Mouse (Mus musculus): ENCODE results near the gene Fcrla. TPM values are rescaled to one million over a fixed set of nuclear protein-coding genes. Genes with fewer than 3 reads are reported as not detected.

Gene Fcrla
- polyA plus RNA-seq, 1 experiment from 2014 or later: not detected

Other genes with a start within 250 kb of the Fcrla start
- 8.9 and 9.2 TPM in 2 replicates for gene Atf6, start 59.8 kb downstream of the Fcrla start, polyA plus RNA-seq (2015; fragmentation: Nextera tagmentation; extraction: Ambion mirVana)
- gene Gm26620, start 42.5 kb downstream of the Fcrla start, polyA plus RNA-seq (2015; fragmentation: Nextera tagmentation; extraction: Ambion mirVana): 0.33 and 0.72 TPM in 2 replicates
- gene Dusp12, start 42.0 kb downstream of the Fcrla start, polyA plus RNA-seq (2015; fragmentation: Nextera tagmentation; extraction: Ambion mirVana): 41.0 and 43.5 TPM in 2 replicates
- 0.12 TPM in 1 of 2 replicates, not detected in the other for gene Fcrlb, start 14.6 kb downstream of the Fcrla start, polyA plus RNA-seq (2015; fragmentation: Nextera tagmentation; extraction: Ambion mirVana)
- gene Fcgr2b, start 49.0 kb upstream of the Fcrla start, polyA plus RNA-seq (2015; fragmentation: Nextera tagmentation; extraction: Ambion mirVana): 4.3 and 4.5 TPM in 2 replicates
- gene Fcgr4, start 91.3 kb upstream of the Fcrla start, polyA plus RNA-seq (2015; fragmentation: Nextera tagmentation; extraction: Ambion mirVana): 0.53 and 1.8 TPM in 2 replicates
- 25.6 and 26.1 TPM in 2 replicates for gene Fcgr3, start 137.4 kb upstream of the Fcrla start, polyA plus RNA-seq (2015; fragmentation: Nextera tagmentation; extraction: Ambion mirVana)
- 14.2 and 28.6 TPM in 2 replicates for gene Cfap126, start 186.3 kb upstream of the Fcrla start, polyA plus RNA-seq (2015; fragmentation: Nextera tagmentation; extraction: Ambion mirVana)
- gene Sdhc, start 223.0 kb upstream of the Fcrla start, polyA plus RNA-seq (2015; fragmentation: Nextera tagmentation; extraction: Ambion mirVana): 261 and 274 TPM in 2 replicates
- gene Mpz, start 223.1 kb upstream of the Fcrla start, polyA plus RNA-seq (2015; fragmentation: Nextera tagmentation; extraction: Ambion mirVana): 6.8 and 8.5 TPM in 2 replicates